Mouse (Mus musculus): ENCODE results near the gene Pex7. TPM values are rescaled to one million over a fixed set of nuclear protein-coding genes. Genes with fewer than 3 reads are reported as not detected.

The Pex7 gene
- total and polyA plus RNA-seq, 3 experiments: 15.8 to 22.1 TPM; not detected in 1

DNA sequence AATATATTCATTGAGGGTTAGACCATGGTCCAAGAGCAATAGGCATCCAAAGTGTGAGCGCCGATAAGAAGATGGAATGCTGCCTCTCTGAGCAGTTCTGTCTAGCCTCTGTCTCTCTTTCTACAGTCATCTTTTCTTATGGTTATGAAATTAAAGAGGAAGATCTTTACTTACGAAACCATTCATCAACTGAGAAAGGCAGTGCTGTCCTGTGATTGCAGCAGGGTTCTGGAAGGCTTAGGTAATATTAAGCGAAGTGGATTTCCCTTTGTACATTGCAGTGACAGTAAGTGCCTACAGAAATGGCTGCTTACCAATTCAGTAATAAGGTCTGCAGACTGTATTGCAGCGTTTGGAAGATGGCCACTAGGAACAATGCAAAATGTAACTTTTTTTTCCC lies 67.7 kb downstream of the Pex7 start:
- no peak overlapping the region for H3K27ac ChIP-seq (ENCODE audit: control insufficient read depth, low read depth, low read length)

DNA sequence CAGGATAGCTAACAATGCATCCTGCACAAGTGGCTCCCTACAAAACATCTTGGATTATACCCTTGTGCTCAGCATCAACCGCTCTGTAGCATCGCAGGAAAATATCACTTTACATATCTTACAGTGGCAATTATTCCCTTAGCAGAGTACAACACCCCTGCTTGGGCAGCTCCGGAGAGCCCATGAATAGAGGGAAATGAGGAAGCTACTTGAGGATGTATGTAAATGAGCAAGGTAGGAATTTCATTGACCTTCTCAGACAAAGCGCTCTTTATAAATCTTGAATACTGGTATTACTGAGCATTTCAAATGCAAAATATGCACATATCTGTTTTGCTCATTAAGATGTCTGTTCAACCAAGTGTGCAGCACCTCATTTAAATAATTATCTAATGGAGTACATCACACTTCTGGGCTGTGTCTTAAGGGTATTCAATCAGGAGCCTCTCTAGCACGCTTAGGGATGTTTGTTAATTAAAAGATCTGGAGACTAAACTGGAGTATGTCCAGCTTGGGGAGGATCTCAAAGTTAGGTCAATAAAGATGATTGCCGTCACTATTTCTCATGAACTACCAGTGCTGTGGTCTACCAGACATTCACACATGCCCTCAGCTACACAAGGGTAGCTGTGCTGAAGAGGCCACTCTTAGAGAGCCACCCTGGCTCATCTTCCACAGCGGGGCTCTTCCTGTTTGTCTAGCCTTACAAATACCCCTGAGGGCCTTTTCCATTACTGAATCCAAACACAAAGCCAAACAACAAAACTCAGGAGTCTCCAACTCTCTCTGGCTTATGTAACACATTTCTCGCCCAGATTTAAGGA lies 71.4 kb downstream of the Pex7 start:
- Histone ChIP-seq H3K4me1 (ENCODE audit: control insufficient read depth in 1 of 2, insufficient read depth in 2 of 2, low read length in 2 of 2) (no peaks in the 10 kb centered on the region), H3K9me3 (replicated peaks; ENCODE audit: insufficient read depth, low read length) (no peaks in the 10 kb centered on the region), H3K9ac (ENCODE audit: control insufficient read depth, low read depth, low read length, poor library complexity, severe bottlenecking) (no peak overlapping the region), H3K36me3 (ENCODE audit: control insufficient read depth in 1 of 2, insufficient read depth in 2 of 2, low read length in 2 of 2) (no peaks in the 10 kb centered on the region), H3K4me3 (ENCODE audit: control insufficient read depth in 1 of 2, insufficient read depth in 1 of 2, low read depth in 2 of 2, low read length in 2 of 2) (no peak overlapping the region), H3K27me3 (ENCODE audit: control insufficient read depth in 1 of 2, insufficient read depth in 2 of 2, low read length in 2 of 2) (peaks cover 0 to 1% of the 10 kb centered on the region in 2 experiments; a peak in 1 of 4 replicates), H3K27ac (ENCODE audit: control insufficient read depth, low read depth, low read length) (no peak overlapping the region), H3K79me2 (ENCODE audit: control insufficient read depth, insufficient read depth, low read length, poor library complexity) (no peaks in the 10 kb centered on the region)
- TF ChIP-seq GABPA (IDR thresholded peaks at IDR 0.05; ENCODE audit: low read depth, low read length) (no peak), GATA1 (IDR thresholded peaks at IDR 0.05; ENCODE audit: low read depth, low read length) (no peak), ETS1 (IDR thresholded peaks at IDR 0.05; ENCODE audit: low read depth, low read length) (no peak), MYC (IDR thresholded peaks at IDR 0.05; ENCODE audit: low read depth, low read length) (no peak), MAFK (IDR thresholded peaks at IDR 0.05; ENCODE audit: borderline replicate concordance, low read depth, low read length) (no peak), KAT2A (conservative IDR thresholded peaks at IDR 0.05; ENCODE audit: low read depth, low read length) (no peak), USF1 (IDR thresholded peaks at IDR 0.05; ENCODE audit: low read depth, low read length) (no peak), TCF12 (IDR thresholded peaks at IDR 0.05; ENCODE audit: low read depth, low read length) (no peak), JUND (IDR thresholded peaks at IDR 0.05; ENCODE audit: low read depth, low read length) (no peak), RCOR1 (IDR thresholded peaks at IDR 0.05; ENCODE audit: low read depth, low read length) (no peak), POLR2A (IDR thresholded peaks at IDR 0.05; ENCODE audit: control insufficient read depth in 1 of 2, insufficient read depth in 1 of 2, low read depth in 1 of 2, low read length in 2 of 2, poor library complexity in 1 of 2) (no peak), ELF1 (IDR thresholded peaks at IDR 0.05; ENCODE audit: low read depth, low read length) (no peak), NELFE (IDR thresholded peaks at IDR 0.05; ENCODE audit: low read depth, low read length) (no peak), CHD1 (IDR thresholded peaks at IDR 0.05; ENCODE audit: low read depth, low read length) (no peak), MAZ (IDR thresholded peaks at IDR 0.05; ENCODE audit: low read depth, low read length) (no peak)
- DNase-seq (ENCODE audit: low read depth, low spot score): no peak

More for the DNA sequence above, 67.7 kb downstream of the Pex7 start:
- no peaks in the 10 kb centered on the region for H3K9me3 ChIP-seq (replicated peaks; ENCODE audit: insufficient read depth, low read length)
- H3K4me1 ChIP-seq (ENCODE audit: control insufficient read depth in 1 of 2, insufficient read depth in 2 of 2, low read length in 2 of 2): no peaks in the 10 kb centered on the region
- no peak for TF ChIP-seq USF1 (IDR thresholded peaks at IDR 0.05; ENCODE audit: low read depth, low read length)
- no peak overlapping the region for H3K9ac ChIP-seq (ENCODE audit: control insufficient read depth, low read depth, low read length, poor library complexity, severe bottlenecking)
- no peaks in the 10 kb centered on the region for H3K36me3 ChIP-seq (ENCODE audit: control insufficient read depth in 1 of 2, insufficient read depth in 2 of 2, low read length in 2 of 2)
- no peaks in the 10 kb centered on the region for H3K79me2 ChIP-seq (ENCODE audit: control insufficient read depth, insufficient read depth, low read length, poor library complexity)
- DNase-seq (ENCODE audit: low read depth, low spot score): no peak
- no peaks in the 10 kb centered on the region; a peak in 2 of 4 replicates for H3K27me3 ChIP-seq (ENCODE audit: control insufficient read depth in 1 of 2, insufficient read depth in 2 of 2, low read length in 2 of 2)
- H3K4me3 ChIP-seq (ENCODE audit: control insufficient read depth in 1 of 2, insufficient read depth in 1 of 2, low read depth in 2 of 2, low read length in 2 of 2): no peak overlapping the region
